Mouse (Mus musculus): ENCODE measurements around the gene Tmprss11d.
"Not testable (repeated sequence)": the region's sequence is repeated elsewhere in the genome, so short reads cannot be mapped to it uniquely, and the experiment has no call there.

Gene Tmprss11d

GRCm38 (mm10) chr5:86373320-86373719 is at the start of gene Tmprss11d:
Tmprss11d (minus strand) TSS chr5:86373420.
- no peak for DNase-seq (ENCODE audit: low read depth, low spot score)

DNA sequence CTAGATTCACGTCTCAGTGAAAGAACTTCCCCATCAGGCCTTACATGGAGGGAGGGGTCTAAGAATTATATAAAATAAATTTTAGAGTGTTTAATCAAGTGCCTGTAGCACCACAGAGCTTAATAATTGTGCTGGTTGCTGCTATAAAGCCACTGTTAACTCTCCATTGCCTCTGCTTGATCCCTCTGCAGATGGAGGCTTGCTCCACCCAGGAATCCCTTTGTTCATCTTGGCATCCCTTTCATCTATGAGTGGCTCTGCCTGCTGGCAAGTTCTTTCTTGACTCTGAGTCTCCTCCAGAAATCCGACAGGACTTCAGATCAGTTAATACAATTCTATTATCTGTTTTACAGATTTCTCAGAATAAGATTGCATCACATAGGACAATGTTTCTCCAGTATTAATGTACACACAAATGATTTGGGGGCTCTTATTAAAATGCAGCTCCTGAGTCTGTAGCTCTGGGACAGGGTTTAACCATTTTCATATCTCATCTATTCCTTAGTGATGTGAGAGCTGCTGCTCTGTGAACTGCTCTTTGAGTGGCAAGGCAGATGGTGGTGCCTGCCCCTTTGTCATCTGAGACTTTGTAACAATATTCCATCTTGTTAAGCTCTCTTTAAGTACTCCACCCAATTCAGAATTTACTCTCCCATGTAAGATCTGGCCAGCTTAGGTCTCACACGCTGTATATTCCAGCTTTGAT is 48.3 kb upstream of the Tmprss11d start:
- DNase-seq (ENCODE audit: low read depth, low spot score) = no peak

- peak; percentile 60 for DNase-seq (ENCODE audit: low read depth, low spot score)
These were observed 46.3 kb upstream of the Tmprss11d start for GRCm38 (mm10) chr5:86419494-86419893.

DNA sequence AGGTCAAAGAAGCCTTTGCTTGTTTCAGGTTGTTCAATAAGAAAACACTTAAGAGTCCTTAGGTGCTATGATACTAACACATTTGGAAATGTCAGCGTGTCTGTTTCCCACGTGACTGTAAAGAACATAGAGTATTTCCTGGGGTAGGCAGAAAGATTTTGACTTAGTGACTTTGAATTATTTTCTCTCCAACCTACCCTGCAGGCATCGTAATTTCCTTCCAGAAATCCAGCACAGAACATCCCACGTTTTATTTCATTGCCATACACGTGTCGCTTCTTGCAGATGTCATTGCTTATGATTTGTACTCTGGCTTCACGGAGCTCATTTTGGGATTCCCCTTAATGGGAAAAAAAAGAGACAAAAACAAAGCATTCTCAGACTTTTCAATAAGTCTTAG is 41.1 kb upstream of the Tmprss11d start:
- DNase-seq (ENCODE audit: low read depth, low spot score) = no peak

DNA sequence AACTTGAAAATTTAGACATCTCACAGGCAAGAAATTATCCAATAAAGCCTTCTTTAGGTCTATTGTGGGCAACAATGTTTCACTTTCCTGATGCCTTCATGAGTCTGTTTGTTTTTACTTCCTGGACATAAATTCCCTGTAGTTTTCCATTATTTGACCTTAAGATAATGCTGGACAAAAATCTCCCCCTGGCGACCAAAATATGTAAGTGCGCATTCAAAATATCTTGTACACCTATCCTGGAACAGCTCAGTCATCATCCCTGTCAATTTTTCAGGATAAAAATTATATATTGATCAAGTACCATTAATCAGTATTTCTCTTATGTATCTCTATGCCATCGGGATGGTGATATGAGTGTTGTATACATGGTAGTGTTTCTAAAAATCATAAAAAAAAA is 37.6 kb upstream of the Tmprss11d start:
- DNase-seq (ENCODE audit: low read depth, low spot score) = peak; percentile 51

DNA sequence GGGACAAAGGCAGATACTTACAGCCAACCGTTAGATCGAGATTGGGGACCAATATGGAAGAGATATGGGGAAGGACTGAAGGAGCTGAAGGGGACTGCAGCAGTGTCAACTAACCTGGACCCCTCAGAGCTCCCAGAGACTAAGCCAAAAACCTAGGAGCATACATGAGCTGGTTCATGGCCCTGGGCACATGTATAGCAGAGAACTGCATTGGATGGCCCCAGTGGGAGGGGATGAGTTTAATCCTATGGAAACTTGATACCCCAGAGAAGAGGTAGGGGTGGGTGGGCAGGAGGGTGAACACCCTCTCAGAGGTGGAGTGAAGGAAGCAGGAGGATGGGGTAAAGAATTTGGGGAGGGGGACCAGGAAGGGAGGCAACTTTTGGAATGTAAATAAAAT is 34.7 kb upstream of the Tmprss11d start:
- DNase-seq (ENCODE audit: low read depth, low spot score) = peak; percentile 59

- DNase-seq (ENCODE audit: low read depth, low spot score) = peak; percentile 99
These were observed 34.0 kb upstream of the Tmprss11d start for GRCm38 (mm10) chr5:86407191-86407590.

DNA sequence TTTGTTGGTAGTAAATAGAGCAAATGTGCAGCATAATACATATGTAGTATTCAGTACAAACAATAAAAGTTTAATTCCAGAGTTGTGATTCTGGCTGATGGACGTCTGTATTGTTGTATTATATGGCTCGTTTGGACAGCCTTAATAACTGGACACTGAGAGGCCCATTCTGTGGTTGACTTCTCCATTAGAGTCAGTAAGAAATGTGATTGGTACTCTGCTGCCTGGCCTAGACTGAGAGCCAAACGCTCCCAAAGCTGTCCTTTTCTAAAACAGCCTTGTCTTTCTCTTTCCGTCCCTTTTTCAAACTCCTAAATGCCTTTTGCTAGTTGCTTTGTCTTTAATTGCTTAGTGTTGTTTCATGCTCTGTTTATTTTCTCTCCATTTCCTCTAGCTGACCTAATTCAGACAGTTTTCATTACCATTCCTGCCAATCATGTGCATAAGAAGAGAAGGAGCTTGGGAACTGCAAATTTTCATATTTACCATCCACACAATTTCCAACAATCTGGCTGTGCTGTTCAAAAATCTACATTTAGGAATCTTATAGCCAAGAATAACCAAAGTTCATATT is 13.7 kb downstream of the Tmprss11d start:
- no peak for DNase-seq (ENCODE audit: low read depth, low spot score)

DNA sequence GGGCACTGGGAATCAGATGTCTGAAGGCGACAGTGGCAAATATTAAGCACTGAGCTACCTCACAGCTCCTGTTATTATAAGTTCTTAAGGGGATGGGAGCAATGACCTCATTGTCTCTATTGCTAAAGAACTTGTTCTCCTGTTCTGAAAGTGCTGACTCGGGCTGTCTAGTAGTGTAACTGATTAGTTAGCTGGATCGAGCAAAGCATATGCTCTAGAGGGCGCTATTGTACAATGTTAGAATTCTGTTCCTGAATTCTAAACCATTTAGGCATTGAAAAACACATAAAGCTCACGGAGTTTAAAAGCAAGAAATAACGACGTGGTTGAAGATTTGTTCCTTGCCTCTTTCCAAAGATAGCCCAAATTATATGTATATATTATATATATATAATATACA is 20.3 kb downstream of the Tmprss11d start:
- peak; percentile 72 for DNase-seq (ENCODE audit: low read depth, low spot score)

DNA sequence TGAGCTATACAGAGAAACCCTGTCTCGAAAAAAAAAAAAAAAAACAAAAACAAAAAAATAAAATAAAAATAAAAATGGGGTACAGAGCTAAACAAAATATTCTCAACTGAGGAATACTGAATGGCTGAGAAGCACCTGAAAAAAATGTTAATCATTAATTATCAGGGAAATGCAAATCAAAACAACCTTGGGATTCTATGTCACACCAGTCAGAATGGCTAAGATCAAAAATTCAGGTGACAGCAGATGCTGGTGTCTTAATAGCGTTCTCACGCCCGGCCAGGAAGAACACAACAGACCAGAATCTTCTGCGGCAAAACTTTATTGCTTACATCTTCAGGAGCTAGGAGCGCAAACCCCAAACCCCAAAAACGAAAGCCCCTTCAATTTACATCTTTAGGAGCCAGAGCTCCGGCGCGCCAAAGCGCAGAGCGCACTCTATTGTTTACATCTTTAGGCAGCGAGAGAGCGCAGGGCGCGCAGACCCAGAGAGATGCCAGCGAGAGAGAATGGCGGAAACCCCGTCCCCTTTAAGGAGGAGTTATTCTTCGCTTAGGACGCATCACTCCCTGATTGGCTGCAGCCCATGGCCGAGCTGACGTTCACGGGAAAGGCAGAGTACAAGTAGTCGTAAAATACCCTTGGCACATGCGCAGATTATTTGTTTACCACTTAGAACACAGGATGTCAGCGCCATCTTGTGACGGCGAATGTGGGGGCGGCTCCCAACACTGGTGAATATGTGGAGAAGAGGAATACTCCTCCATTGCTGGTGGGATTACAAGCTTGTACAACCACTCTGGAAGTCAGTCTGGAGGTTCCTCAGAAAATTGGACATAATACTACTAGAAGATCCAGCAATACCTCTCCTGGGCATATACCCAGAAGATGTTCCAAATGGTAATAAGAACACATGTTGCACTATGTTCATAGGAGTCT is 54.9 kb downstream of the Tmprss11d start:
- not testable (repeated sequence) for DNase-seq (ENCODE audit: low read depth, low spot score)

DNA sequence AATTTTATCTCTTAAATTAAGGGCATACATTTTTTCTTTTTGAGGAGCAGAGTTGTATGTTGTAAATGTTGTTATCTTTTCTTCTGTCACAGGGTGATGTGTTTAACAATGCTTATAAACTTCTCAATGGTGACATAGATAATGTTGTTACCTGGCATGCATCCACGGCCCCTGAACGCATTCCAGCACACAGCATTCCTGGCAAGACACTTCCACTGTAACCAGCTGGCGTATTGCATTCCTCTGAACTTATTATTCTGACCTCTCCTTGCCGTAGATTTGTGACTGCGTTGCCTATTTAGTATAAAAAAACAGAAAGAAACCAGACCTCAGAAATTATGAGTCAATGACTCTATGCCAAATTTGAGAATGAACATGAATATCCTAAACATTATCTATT is 67.1 kb downstream of the Tmprss11d start:
- no peak for DNase-seq (ENCODE audit: low read depth, low spot score)

GRCm38 (mm10) chr5:86303877-86304276 is 69.3 kb downstream of the Tmprss11d start:
- DNase-seq (ENCODE audit: low read depth, low spot score) = no peak

GRCm38 (mm10) chr5:86289208-86289607 is 84.0 kb downstream of the Tmprss11d start, which contains the start of gene Tmprss11c:
Tmprss11c (minus strand) TSS chr5:86289308.
- DNase-seq (ENCODE audit: low read depth, low spot score) = no peak
